Mouse (Mus musculus): Measurements from ENCODE around the gene Rapgefl1. TPM values are rescaled to one million over a fixed set of nuclear protein-coding genes. Genes with fewer than 3 reads are reported as not detected.

Rapgefl1 gene
- polyA plus RNA-seq (2014; fragmentation: Nextera tagmentation; extraction: Ambion mirVana), result 2.0 and 2.5 TPM in 2 replicates

- DNase-seq (ENCODE audit: low spot score) (peak; percentile 93), ATAC-seq (replicated peaks; ENCODE audit: low FRiP score) (peak; percentile 93)
- peak within 1 kb of the TSS; percentile 56 for H3K9ac ChIP-seq (ENCODE audit: low read length)
- H3K9me3 ChIP-seq (ENCODE audit: control insufficient read depth, low read length), result no peaks in the 10 kb centered on the region
- H3K36me3 ChIP-seq (ENCODE audit: control insufficient read depth, insufficient read depth, low read length), result peaks cover 3% of the 10 kb centered on the region
- H3K4me2 ChIP-seq (ENCODE audit: low read depth, low read length, severe bottlenecking), result peak within 1 kb of the TSS; percentile 91
- H3K27ac ChIP-seq (ENCODE audit: low read depth, low read length), result no peak within 1 kb of the TSS
- peaks cover 7% of the 10 kb centered on the region for H3K27me3 ChIP-seq (ENCODE audit: control insufficient read depth, insufficient read depth, low read length)
- WGBS, result under 1% methylated on average over 45 of the region's 48 CpGs
- peak within 1 kb of the TSS; percentile 43 for H3K4me3 ChIP-seq (ENCODE audit: low read depth, low read length)
- H3K4me1 ChIP-seq (replicated peaks; ENCODE audit: control insufficient read depth, insufficient read depth, low read length), result peaks cover 13% of the 10 kb centered on the region
Measured at GRCm38 (mm10) chr11:98836651-98837141, at the start of gene Rapgefl1. TSS of gene Rapgefl1 (plus strand) at chr11:98836785.

DNA sequence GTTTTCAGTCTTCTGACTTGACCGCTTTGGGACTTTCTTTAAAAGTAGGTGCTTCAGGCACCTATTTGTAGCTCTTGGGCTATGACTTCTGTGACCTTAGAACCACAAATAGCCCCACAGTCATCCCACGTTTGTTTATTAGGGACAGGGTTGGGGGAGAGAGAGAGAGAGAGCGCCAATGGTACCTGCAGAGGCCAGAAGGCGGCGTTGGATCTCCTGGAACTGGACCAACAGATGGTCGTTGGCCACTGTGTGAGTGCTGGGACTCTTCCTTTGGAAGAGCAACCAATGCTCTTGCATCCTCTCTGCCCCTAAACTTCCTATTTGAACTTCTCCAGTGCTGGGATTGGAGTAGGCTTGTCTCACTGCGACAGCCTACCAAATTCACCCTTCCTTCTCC, 49.4 kb upstream of the Rapgefl1 start:
- ATAC-seq (replicated peaks; ENCODE audit: low FRiP score), result no peak
- 30% methylated on average over 7 of the region's 7 CpGs for WGBS
- H3K4me2 ChIP-seq (ENCODE audit: low read depth, low read length, severe bottlenecking), result no peak overlapping the region

GRCm38 (mm10) chr11:98787691-98788090, 48.9 kb upstream of the Rapgefl1 start:
- no peaks in the 10 kb centered on the region for H3K27me3 ChIP-seq (ENCODE audit: control insufficient read depth, insufficient read depth, low read length)
- peaks cover 27% of the 10 kb centered on the region for H3K4me1 ChIP-seq (replicated peaks; ENCODE audit: control insufficient read depth, insufficient read depth, low read length)
- no peak overlapping the region for H3K27ac ChIP-seq (ENCODE audit: low read depth, low read length)
- H3K4me3 ChIP-seq (ENCODE audit: low read depth, low read length), result no peak overlapping the region
- no peak for DNase-seq (ENCODE audit: low spot score)
- no peak overlapping the region for H3K4me2 ChIP-seq (ENCODE audit: low read depth, low read length, severe bottlenecking)
- 96% methylated on average over 1 of the region's 1 CpGs for WGBS
- no peaks in the 10 kb centered on the region for H3K9me3 ChIP-seq (ENCODE audit: control insufficient read depth, low read length)
- no peak for ATAC-seq (replicated peaks; ENCODE audit: low FRiP score)
- H3K36me3 ChIP-seq (ENCODE audit: control insufficient read depth, insufficient read depth, low read length), result no peaks in the 10 kb centered on the region
- H3K9ac ChIP-seq (ENCODE audit: low read length), result no peak overlapping the region

More for the DNA sequence above, 49.4 kb upstream of the Rapgefl1 start:
- peaks cover 31% of the 10 kb centered on the region for H3K4me1 ChIP-seq (replicated peaks; ENCODE audit: control insufficient read depth, insufficient read depth, low read length)
- H3K4me3 ChIP-seq (ENCODE audit: low read depth, low read length), result no peak overlapping the region
- no peaks in the 10 kb centered on the region for H3K27me3 ChIP-seq (ENCODE audit: control insufficient read depth, insufficient read depth, low read length)
- DNase-seq (ENCODE audit: low spot score), result peak; percentile 48
- H3K27ac ChIP-seq (ENCODE audit: low read depth, low read length), result 0 out of 2 replicates have a peak overlapping the region, but pooled peaks have one; percentile 25
- no peak overlapping the region for H3K9ac ChIP-seq (ENCODE audit: low read length)
- H3K36me3 ChIP-seq (ENCODE audit: control insufficient read depth, insufficient read depth, low read length), result no peaks in the 10 kb centered on the region
- no peaks in the 10 kb centered on the region for H3K9me3 ChIP-seq (ENCODE audit: control insufficient read depth, low read length)

- no peak overlapping the region for H3K4me3 ChIP-seq (ENCODE audit: low read depth, low read length)
- WGBS, result 90% methylated on average over 5 of the region's 5 CpGs
- H3K4me2 ChIP-seq (ENCODE audit: low read depth, low read length, severe bottlenecking), result no peak overlapping the region
- no peaks in the 10 kb centered on the region for H3K36me3 ChIP-seq (ENCODE audit: control insufficient read depth, insufficient read depth, low read length)
- no peak overlapping the region for H3K9ac ChIP-seq (ENCODE audit: low read length)
- ATAC-seq (replicated peaks; ENCODE audit: low FRiP score) (no peak), DNase-seq (ENCODE audit: low spot score) (no peak)
- H3K4me1 ChIP-seq (replicated peaks; ENCODE audit: control insufficient read depth, insufficient read depth, low read length), result peaks cover 22% of the 10 kb centered on the region
- H3K9me3 ChIP-seq (ENCODE audit: control insufficient read depth, low read length), result no peaks in the 10 kb centered on the region
- H3K27ac ChIP-seq (ENCODE audit: low read depth, low read length), result no peak overlapping the region; the same call in 1 of the 2 replicates
- H3K27me3 ChIP-seq (ENCODE audit: control insufficient read depth, insufficient read depth, low read length), result no peaks in the 10 kb centered on the region
Measured at GRCm38 (mm10) chr11:98788139-98788538, 48.4 kb upstream of the Rapgefl1 start.

GRCm38 (mm10) chr11:98788550-98789218, 47.9 kb upstream of the Rapgefl1 start:
- peak overlapping the region; percentile 63; the same call in 1 of the 2 replicates for H3K27ac ChIP-seq (ENCODE audit: low read depth, low read length)
- no peaks in the 10 kb centered on the region for H3K27me3 ChIP-seq (ENCODE audit: control insufficient read depth, insufficient read depth, low read length)
- peak overlapping the region; percentile 94 for H3K4me2 ChIP-seq (ENCODE audit: low read depth, low read length, severe bottlenecking)
- H3K9ac ChIP-seq (ENCODE audit: low read length), result peak overlapping the region; percentile 64; the same call in 1 of the 2 replicates
- peaks cover 18% of the 10 kb centered on the region for H3K4me1 ChIP-seq (replicated peaks; ENCODE audit: control insufficient read depth, insufficient read depth, low read length)
- 15% methylated on average over 18 of the region's 18 CpGs for WGBS
- ATAC-seq (replicated peaks; ENCODE audit: low FRiP score), result peak; percentile 82
- H3K4me3 ChIP-seq (ENCODE audit: low read depth, low read length), result peak overlapping the region; percentile 38
- no peaks in the 10 kb centered on the region for H3K36me3 ChIP-seq (ENCODE audit: control insufficient read depth, insufficient read depth, low read length)
- H3K9me3 ChIP-seq (ENCODE audit: control insufficient read depth, low read length), result no peaks in the 10 kb centered on the region
- DNase-seq (ENCODE audit: low spot score), result peak; percentile 88

GRCm38 (mm10) chr11:98789219-98789807, 47.3 kb upstream of the Rapgefl1 start:
- Histone ChIP-seq H3K4me2 (ENCODE audit: low read depth, low read length, severe bottlenecking) (peak overlapping the region; percentile 94), H3K4me3 (ENCODE audit: low read depth, low read length) (peak overlapping the region; percentile 38), H3K9ac (ENCODE audit: low read length) (peak overlapping the region; percentile 64), H3K27ac (ENCODE audit: low read depth, low read length) (peak overlapping the region; percentile 37; the same call in 1 of the 2 replicates), H3K27me3 (ENCODE audit: control insufficient read depth, insufficient read depth, low read length) (no peaks in the 10 kb centered on the region), H3K9me3 (ENCODE audit: control insufficient read depth, low read length) (no peaks in the 10 kb centered on the region), H3K36me3 (ENCODE audit: control insufficient read depth, insufficient read depth, low read length) (no peaks in the 10 kb centered on the region), H3K4me1 (replicated peaks; ENCODE audit: control insufficient read depth, insufficient read depth, low read length) (peaks cover 17% of the 10 kb centered on the region)
- ATAC-seq (replicated peaks; ENCODE audit: low FRiP score) (peak; percentile 28), DNase-seq (ENCODE audit: low spot score) (peak; percentile 68)
- WGBS, result 2% methylated on average over 25 of the region's 25 CpGs

GRCm38 (mm10) chr11:98789824-98790223, 46.8 kb upstream of the Rapgefl1 start:
- Histone ChIP-seq H3K4me1 (replicated peaks; ENCODE audit: control insufficient read depth, insufficient read depth, low read length) (peaks cover 17% of the 10 kb centered on the region), H3K4me2 (ENCODE audit: low read depth, low read length, severe bottlenecking) (peak overlapping the region; percentile 94), H3K36me3 (ENCODE audit: control insufficient read depth, insufficient read depth, low read length) (no peaks in the 10 kb centered on the region), H3K27ac (ENCODE audit: low read depth, low read length) (no peak overlapping the region), H3K9ac (ENCODE audit: low read length) (peak overlapping the region; percentile 64), H3K27me3 (ENCODE audit: control insufficient read depth, insufficient read depth, low read length) (no peaks in the 10 kb centered on the region), H3K4me3 (ENCODE audit: low read depth, low read length) (peak overlapping the region; percentile 38), H3K9me3 (ENCODE audit: control insufficient read depth, low read length) (no peaks in the 10 kb centered on the region)
- WGBS, result 42% methylated on average over 5 of the region's 5 CpGs
- DNase-seq (ENCODE audit: low spot score) (no peak), ATAC-seq (replicated peaks; ENCODE audit: low FRiP score) (no peak)

GRCm38 (mm10) chr11:98790631-98791205, 45.9 kb upstream of the Rapgefl1 start:
- no peak for ATAC-seq (replicated peaks; ENCODE audit: low FRiP score)
- H3K36me3 ChIP-seq (ENCODE audit: control insufficient read depth, insufficient read depth, low read length), result no peaks in the 10 kb centered on the region
- H3K4me2 ChIP-seq (ENCODE audit: low read depth, low read length, severe bottlenecking), result no peak overlapping the region
- H3K27me3 ChIP-seq (ENCODE audit: control insufficient read depth, insufficient read depth, low read length), result no peaks in the 10 kb centered on the region
- no peaks in the 10 kb centered on the region for H3K9me3 ChIP-seq (ENCODE audit: control insufficient read depth, low read length)
- no peak overlapping the region for H3K4me3 ChIP-seq (ENCODE audit: low read depth, low read length)
- H3K9ac ChIP-seq (ENCODE audit: low read length), result no peak overlapping the region
- 80% methylated on average over 5 of the region's 5 CpGs for WGBS
- no peak overlapping the region for H3K27ac ChIP-seq (ENCODE audit: low read depth, low read length)
- DNase-seq (ENCODE audit: low spot score), result no peak
- H3K4me1 ChIP-seq (replicated peaks; ENCODE audit: control insufficient read depth, insufficient read depth, low read length), result peaks cover 15% of the 10 kb centered on the region

All from forebrain, embryonic 11.5 days (tissue).